Mouse (Mus musculus): Measurements from ENCODE around the gene Sdf2. TPM values are rescaled to one million over a fixed set of nuclear protein-coding genes. Genes with fewer than 3 reads are reported as not detected.
A peak's percentile ranks its signal among the peaks of the same experiment; 100 is the strongest.

Gene Sdf2
- 10 to 100 TPM; 65.5 to 71.2 TPM for total RNA-seq (2021)
- long read RNA-seq, transcript Sdf2-201 (3 exons, 1,268 nt), result major isoform, 58 of 63 reads
- long read RNA-seq, partial matches to known transcripts, result 0 of 63 reads
- long read RNA-seq, other reads (novel, unspliced or antisense), result 5 of 63 reads

DNA sequence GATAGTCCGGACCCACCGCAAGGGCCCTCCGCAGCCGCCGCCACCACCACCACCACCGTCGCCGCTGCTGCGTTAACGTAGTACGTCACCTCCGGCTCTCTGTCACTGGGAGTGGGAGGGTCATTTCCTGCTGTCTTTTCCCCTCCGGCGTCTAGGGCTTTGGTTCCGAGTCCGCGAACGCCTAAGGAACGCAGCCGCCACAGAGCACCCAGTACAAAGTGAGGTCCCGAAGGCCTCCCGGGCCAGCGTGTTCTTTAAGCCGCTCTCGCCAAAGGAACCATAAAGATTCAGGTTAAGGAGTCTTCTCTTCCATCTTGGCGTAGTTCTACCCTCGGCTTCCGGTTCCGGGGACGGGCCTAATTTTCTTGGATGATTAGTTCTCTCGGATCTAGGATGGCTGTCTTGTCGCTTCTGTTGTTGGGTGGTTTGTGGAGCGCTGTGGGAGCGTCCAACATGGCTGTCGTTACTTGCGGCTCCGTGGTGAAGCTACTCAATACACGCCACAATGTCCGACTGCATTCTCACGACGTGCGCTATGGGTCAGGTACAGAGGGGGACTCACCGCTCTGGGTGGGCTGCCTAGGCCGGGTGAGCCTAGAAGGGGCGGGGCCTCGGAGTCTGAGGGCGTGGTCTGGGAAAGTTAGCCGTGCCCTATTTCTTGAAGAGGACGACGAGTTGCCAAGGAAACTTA is at the start of gene Sdf2, which contains the start of gene Supt6:
Sdf2 (plus strand) TSS at position 120 of the 691 bp plus-strand sequence.
Supt6 (minus strand) TSS at position 361 of the 691 bp plus-strand sequence.
- DNase-seq (ENCODE audit: low spot score in 2 of 2), result peak; percentile 83 to 93

- DNase-seq (ENCODE audit: low spot score in 2 of 2), result no peak
Observed at GRCm38 (mm10) chr11:78202372-78202771, 43.2 kb upstream of the Sdf2 start.

DNA sequence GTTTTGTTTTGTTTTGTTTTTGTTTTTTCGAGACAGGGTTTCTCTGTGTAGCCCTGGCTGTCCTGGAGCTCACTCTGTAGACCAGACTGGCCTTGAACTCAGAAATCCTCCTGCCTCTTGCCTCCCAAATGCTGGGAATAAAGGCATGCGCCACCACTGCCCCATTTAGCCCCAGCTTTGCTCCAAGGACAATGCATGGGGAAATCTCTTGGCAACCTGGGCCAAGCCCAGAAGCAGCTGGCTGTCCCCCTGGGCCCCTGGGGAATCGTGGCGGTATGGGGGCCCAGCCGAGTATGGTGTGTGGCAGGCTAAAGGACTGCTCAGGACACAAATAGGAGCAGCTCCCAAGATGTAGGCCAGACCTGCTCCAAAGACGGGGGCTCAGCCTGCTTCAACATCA is 41.3 kb upstream of the Sdf2 start:
- DNase-seq (ENCODE audit: low spot score in 2 of 2), result no peak

DNA sequence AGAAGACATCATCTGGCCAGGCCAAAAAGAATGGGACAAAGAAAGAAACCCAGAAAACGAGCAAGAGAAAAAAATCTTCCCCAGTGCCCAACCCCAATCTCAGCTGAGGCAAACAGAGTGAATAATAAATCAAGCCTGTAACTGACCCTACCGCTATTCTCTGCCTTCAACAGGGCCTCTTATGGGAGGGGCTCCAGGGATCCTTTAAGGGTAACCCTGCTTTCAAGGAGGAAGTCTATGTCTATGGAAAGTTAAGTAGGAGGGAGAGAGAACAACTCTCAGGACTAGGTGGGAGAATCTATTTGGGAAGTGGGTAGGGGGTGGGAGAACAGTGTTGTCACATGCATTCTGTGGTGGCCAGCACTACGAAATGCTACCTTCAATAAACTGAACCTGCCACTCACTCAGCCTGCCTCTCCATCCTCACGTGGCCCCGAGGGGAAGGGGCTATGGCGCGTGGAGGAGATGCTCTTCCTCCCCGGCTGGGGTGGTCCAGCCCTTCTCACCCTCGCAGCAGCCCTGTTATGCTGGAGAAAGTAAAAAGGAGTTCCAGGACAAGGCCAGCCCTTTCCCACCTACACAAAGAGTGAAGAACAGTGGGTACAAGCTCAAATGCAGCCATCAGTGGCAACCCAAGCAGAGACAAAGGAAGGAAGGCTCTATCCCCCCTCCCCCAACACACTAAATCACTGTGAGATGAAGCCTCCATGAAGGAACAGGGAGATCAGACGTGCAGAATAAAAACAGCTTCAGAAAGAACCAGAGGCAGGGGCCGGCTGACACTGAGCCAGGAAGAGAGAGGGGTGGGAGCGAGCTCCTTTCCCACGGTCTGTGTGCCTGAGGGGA is 40.0 kb upstream of the Sdf2 start:
- peak in 1 of 2 experiments; percentile 39 for DNase-seq (ENCODE audit: low spot score in 2 of 2)

DNA sequence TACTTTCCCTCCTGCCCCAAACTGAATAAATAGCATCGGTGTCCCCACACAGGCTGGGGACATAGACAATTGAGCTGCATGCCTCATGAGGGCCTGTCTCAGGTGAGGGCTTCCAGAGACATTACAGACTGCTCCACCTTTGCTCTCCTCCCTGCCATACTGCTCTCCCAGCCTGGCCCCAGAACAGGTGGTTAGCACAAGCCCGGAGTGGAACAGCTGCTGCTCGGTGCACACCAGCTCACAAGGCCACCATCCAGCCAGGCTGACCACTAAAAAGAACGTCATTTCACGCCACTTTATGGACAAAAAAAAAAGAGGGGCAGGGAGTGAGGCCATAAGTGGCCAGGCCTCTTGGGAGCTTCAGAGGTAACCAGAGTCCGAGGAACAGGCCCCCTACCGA is 38.4 kb upstream of the Sdf2 start:
- no peak for DNase-seq (ENCODE audit: low spot score in 2 of 2)

GRCm38 (mm10) chr11:78209886-78210285 is 35.7 kb upstream of the Sdf2 start:
- no peak for DNase-seq (ENCODE audit: low spot score in 2 of 2)

DNA sequence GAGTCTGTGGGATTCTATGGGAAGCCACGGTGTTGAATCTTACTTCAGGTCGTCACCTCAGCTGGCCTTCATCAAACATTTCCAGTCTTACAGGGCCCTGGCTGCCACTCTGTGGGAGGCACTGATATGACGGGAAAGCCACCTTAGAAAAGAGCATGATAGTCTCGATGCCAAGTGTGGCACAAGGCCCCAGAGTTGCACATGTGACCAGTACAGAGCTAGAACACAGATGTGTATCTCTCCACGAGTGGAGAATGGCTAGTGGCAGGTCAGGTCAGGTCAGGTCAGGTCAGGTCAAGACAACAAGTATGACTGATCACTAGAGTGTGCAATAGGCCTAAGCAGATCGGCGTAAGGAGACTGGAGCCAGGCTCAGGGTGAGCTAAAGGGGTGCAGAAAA is 34.9 kb upstream of the Sdf2 start:
- no peak for DNase-seq (ENCODE audit: low spot score in 2 of 2)

GRCm38 (mm10) chr11:78211513-78211912 is 34.0 kb upstream of the Sdf2 start:
- no peak for DNase-seq (ENCODE audit: low spot score in 2 of 2)

- DNase-seq (ENCODE audit: low spot score in 2 of 2), result no peak
Observed at GRCm38 (mm10) chr11:78213086-78213817, 32.3 kb upstream of the Sdf2 start.

DNA sequence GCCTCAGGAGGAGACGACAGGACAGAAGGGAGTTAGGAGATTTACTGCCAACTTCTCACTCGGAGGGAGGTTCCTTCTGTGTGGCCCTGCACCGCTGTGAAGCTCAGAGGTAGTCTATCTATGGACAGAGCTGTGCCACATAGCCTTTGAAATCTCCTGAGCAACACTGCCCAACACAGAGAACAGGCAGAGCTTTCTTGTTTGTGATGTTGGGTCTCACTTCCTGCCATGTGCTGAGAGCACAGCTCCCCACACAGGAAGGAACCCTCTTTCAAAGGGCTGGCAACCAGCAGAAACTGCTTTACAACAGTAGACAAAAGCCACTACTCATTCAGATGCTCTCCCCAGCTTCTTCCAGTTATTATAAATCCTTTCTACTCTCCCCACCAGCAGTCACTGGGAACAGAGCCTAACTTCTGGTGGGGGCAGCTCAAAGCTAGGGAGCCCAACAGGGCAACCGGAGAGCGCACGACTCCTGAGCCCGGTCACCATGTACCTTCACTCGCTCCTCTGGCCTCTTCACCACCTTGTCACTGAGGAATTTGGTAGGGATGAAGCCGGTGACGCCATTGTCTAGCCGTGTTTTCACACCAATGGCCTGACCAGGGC is 29.7 kb upstream of the Sdf2 start:
- no peak for DNase-seq (ENCODE audit: low spot score in 2 of 2)

- no peak for DNase-seq (ENCODE audit: low spot score in 2 of 2)
Observed at GRCm38 (mm10) chr11:78223586-78223985, 22.0 kb upstream of the Sdf2 start.

GRCm38 (mm10) chr11:78231518-78231917 is 14.0 kb upstream of the Sdf2 start:
- DNase-seq (ENCODE audit: low spot score in 2 of 2), result no peak

GRCm38 (mm10) chr11:78240193-78240857 is 5.2 kb upstream of the Sdf2 start:
- DNase-seq (ENCODE audit: low spot score in 2 of 2), result peak; percentile 71 to 88

- DNase-seq (ENCODE audit: low spot score in 2 of 2), result no peak
Observed at GRCm38 (mm10) chr11:78245261-78245626, 302 bp upstream of the Sdf2 start.

DNA sequence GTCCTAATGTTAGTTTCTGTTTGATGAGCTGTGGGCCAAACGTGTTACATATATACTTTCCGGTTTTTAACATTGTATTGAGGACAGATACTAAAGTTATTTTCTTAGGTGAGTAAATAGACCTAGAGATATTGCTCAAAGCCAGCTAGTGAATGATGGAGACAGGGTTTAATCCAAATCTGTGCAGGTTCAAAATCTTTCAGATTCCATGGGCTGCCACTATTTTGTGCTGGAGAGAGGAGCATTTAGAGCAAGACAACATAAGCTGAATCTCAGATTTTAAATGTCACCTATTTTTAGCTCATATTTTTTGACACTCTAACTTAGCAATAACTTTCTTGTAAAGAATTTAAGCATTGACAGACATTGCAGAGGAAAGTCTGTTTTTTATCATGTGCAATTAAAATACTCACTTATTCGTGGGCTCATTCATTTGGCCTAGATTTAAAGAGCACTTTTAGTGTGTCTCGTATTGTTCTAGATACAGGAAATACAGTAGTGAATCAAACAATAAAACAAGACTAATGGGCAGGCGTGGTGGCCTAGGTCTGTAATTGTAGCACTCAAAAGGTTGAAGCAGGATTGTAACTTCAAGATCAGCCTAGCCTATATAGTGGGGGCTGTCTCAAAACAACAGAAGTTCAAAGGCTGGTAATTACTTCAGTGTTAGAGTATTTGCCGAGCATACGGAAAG is 919 bp downstream of the Sdf2 start:
- no peak for DNase-seq (ENCODE audit: low spot score in 2 of 2)

GRCm38 (mm10) chr11:78247012-78247348 is 1.4 kb downstream of the Sdf2 start:
- DNase-seq (ENCODE audit: low spot score in 2 of 2), result no peak

GRCm38 (mm10) chr11:78247727-78248140 is 2.2 kb downstream of the Sdf2 start:
- no peak for DNase-seq (ENCODE audit: low spot score in 2 of 2)

DNA sequence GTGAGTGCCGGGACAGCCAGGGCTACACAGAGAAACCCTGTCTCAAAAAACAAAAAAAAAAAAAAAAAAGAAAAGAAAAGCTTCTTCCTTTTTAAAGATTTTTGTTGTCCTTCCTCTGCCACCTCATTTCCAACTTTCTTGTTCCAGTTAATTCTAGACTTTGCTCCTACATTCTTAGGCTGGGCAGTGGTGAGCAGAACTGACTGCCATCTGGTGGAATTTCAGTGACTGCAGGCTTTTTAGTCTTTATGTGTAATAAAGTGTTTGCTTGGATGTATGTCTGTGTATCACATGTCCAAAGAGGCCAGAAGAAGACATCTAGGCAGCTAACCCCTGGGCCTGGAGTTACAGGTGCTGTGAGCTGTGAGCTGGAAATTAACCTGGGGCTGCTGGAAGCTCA is 11.1 kb downstream of the Sdf2 start:
- DNase-seq (ENCODE audit: low spot score in 2 of 2), result no peak

- DNase-seq (ENCODE audit: low spot score in 2 of 2), result no peak
Observed at GRCm38 (mm10) chr11:78260489-78261258, 15.1 kb downstream of the Sdf2 start.
